Mouse (Mus musculus): ENCODE measurements around the gene Grb2.

Gene Grb2

GRCm38 (mm10) chr11:115608421-115609399 lies 99.7 kb downstream of the Grb2 start:
- DNase-seq (ENCODE audit: low read depth, low spot score) = no peak

GRCm38 (mm10) chr11:115606733-115607132 lies 101.7 kb downstream of the Grb2 start:
- DNase-seq (ENCODE audit: low read depth, low spot score) = no peak

- DNase-seq (ENCODE audit: low read depth, low spot score) = no peak
Observed at GRCm38 (mm10) chr11:115604304-115604696, 104.1 kb downstream of the Grb2 start.

- peak; percentile 87 for DNase-seq (ENCODE audit: low read depth, low spot score)
Observed at GRCm38 (mm10) chr11:115603476-115604303, 104.7 kb downstream of the Grb2 start, which contains the start of the genes Mrps7 and Gga3. Gene Mrps7 (plus strand): TSS chr11:115603925. Gene Gga3 (minus strand): TSS chr11:115604051.

- no peak for DNase-seq (ENCODE audit: low read depth, low spot score)
Observed at GRCm38 (mm10) chr11:115603128-115603475, 105.3 kb downstream of the Grb2 start.

GRCm38 (mm10) chr11:115601174-115601573 lies 107.2 kb downstream of the Grb2 start:
- DNase-seq (ENCODE audit: low read depth, low spot score) = no peak

- DNase-seq (ENCODE audit: low read depth, low spot score) = no peak
Observed at GRCm38 (mm10) chr11:115600743-115601142, 107.7 kb downstream of the Grb2 start.

GRCm38 (mm10) chr11:115599722-115600121 lies 108.7 kb downstream of the Grb2 start:
- DNase-seq (ENCODE audit: low read depth, low spot score) = no peak

- no peak for DNase-seq (ENCODE audit: low read depth, low spot score)
Observed at GRCm38 (mm10) chr11:115598309-115598708, 110.1 kb downstream of the Grb2 start.

GRCm38 (mm10) chr11:115595209-115595608 lies 113.2 kb downstream of the Grb2 start:
- DNase-seq (ENCODE audit: low read depth, low spot score) = no peak
